Mouse (Mus musculus): ENCODE results near the gene Spata22. TPM values are rescaled to one million over a fixed set of nuclear protein-coding genes. Genes with fewer than 3 reads are reported as not detected.
"Not testable (repeated sequence)": the region's sequence is repeated elsewhere in the genome, so short reads cannot be mapped to it uniquely, and the experiment has no call there.

The Spata22 gene
- total and polyA plus RNA-seq, 3 experiments = not detected

- H3K27ac ChIP-seq (ENCODE audit: insufficient read depth, low read depth) = no peak overlapping the region
- H3K4me2 ChIP-seq (ENCODE audit: insufficient read depth, low read depth, poor library complexity, severe bottlenecking) = no peak overlapping the region
- no peaks in the 10 kb centered on the region for H3K79me2 ChIP-seq (replicated peaks; ENCODE audit: control insufficient read depth, extremely low read depth, insufficient read depth, poor library complexity, severe bottlenecking)
- no peak overlapping the region for H3K4me3 ChIP-seq (replicated peaks in 1 of 3; ENCODE audit: low read depth in 2 of 3, low read length in 2 of 3, poor library complexity in 1 of 3)
- no peak overlapping the region for H3K9ac ChIP-seq (ENCODE audit: insufficient read depth, low read depth)
- no peaks in the 10 kb centered on the region for H3K9me3 ChIP-seq (replicated peaks; ENCODE audit: low read length)
- dilution Hi-C loops (cut with MboI; ENCODE audit: extremely low pct_ligation_motif_present, extremely low pct_unique_long_range_greater_than_20kb, low sequenced_read_pairs) = no loop called here
- no peak for TF ChIP-seq ZMIZ1 (IDR thresholded peaks at IDR 0.05; ENCODE audit: low read depth, low read length)
- H3K27me3 ChIP-seq (replicated peaks) = peaks cover 43% of the 10 kb centered on the region
- H3K36me3 ChIP-seq (replicated peaks in 1 of 2; ENCODE audit: control insufficient read depth in 1 of 2, insufficient read depth in 1 of 2, low read length in 1 of 2) = no peaks in the 10 kb centered on the region
- H3K4me1 ChIP-seq (ENCODE audit: control insufficient read depth in 1 of 2, insufficient read depth in 2 of 2) = no peaks in the 10 kb centered on the region
- in situ Hi-C loops (cut with MboI; ENCODE audit: low pct_ligation_motif_present, low pct_unique_long_range_greater_than_20kb, low sequenced_read_pairs) = no loop called here
- no peak for DNase-seq (ENCODE audit: extremely low read depth)
These were observed 26.4 kb upstream of the Spata22 start for GRCm38 (mm10) chr11:73303123-73303522.

- H3K27ac ChIP-seq (ENCODE audit: insufficient read depth, low read depth) = no peak overlapping the region
- no peaks in the 10 kb centered on the region for H3K79me2 ChIP-seq (replicated peaks; ENCODE audit: control insufficient read depth, extremely low read depth, insufficient read depth, poor library complexity, severe bottlenecking)
- H3K27me3 ChIP-seq (replicated peaks) = peaks cover 67% of the 10 kb centered on the region
- no peak for DNase-seq (ENCODE audit: extremely low read depth)
- no peak overlapping the region for H3K4me3 ChIP-seq (replicated peaks in 1 of 3; ENCODE audit: low read depth in 2 of 3, low read length in 2 of 3, poor library complexity in 1 of 3)
- H3K9ac ChIP-seq (ENCODE audit: insufficient read depth, low read depth) = no peak overlapping the region
- H3K9me3 ChIP-seq (replicated peaks; ENCODE audit: low read length) = no peaks in the 10 kb centered on the region
- H3K4me1 ChIP-seq (ENCODE audit: control insufficient read depth in 1 of 2, insufficient read depth in 2 of 2) = no peaks in the 10 kb centered on the region
- no peak for TF ChIP-seq ZKSCAN1 (IDR thresholded peaks at IDR 0.05; ENCODE audit: borderline replicate concordance, low read depth, low read length)
- dilution Hi-C loops (cut with MboI; ENCODE audit: extremely low pct_ligation_motif_present, extremely low pct_unique_long_range_greater_than_20kb, low sequenced_read_pairs) = no loop called here
- H3K4me2 ChIP-seq (ENCODE audit: insufficient read depth, low read depth, poor library complexity, severe bottlenecking) = no peak overlapping the region
- no peaks in the 10 kb centered on the region for H3K36me3 ChIP-seq (replicated peaks in 1 of 2; ENCODE audit: control insufficient read depth in 1 of 2, insufficient read depth in 1 of 2, low read length in 1 of 2)
- in situ Hi-C loops (cut with MboI; ENCODE audit: low pct_ligation_motif_present, low pct_unique_long_range_greater_than_20kb, low sequenced_read_pairs) = no loop called here
These were observed 13.6 kb upstream of the Spata22 start for GRCm38 (mm10) chr11:73315961-73316360.

DNA sequence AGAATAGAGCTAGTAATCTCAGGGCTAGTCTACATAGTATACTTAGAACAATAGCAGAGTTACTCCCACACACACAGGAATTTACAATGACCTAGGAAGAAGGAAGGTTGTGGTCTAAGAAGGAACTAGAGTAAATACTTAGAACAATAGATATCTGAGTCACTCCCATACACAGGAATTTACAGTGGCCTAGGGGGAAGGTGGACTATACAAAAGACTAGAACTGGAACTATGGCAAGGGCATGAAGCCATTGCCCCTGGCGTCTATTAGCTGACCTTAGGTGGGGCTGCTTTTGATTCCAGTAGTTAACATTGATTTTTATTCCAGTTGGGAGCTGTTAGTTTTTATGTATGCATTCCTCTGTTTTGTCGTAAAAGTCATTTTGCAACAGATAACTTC is 11.0 kb upstream of the Spata22 start:
- in situ Hi-C loops (cut with MboI; ENCODE audit: low pct_ligation_motif_present, low pct_unique_long_range_greater_than_20kb, low sequenced_read_pairs); H3K79me2 ChIP-seq (replicated peaks; ENCODE audit: control insufficient read depth, extremely low read depth, insufficient read depth, poor library complexity, severe bottlenecking); DNase-seq (ENCODE audit: extremely low read depth); H3K4me1 ChIP-seq (ENCODE audit: control insufficient read depth in 1 of 2, insufficient read depth in 2 of 2); H3K4me2 ChIP-seq (ENCODE audit: insufficient read depth, low read depth, poor library complexity, severe bottlenecking); H3K9me3 ChIP-seq (replicated peaks; ENCODE audit: low read length); H3K4me3 ChIP-seq (replicated peaks in 1 of 3; ENCODE audit: low read depth in 2 of 3, low read length in 2 of 3, poor library complexity in 1 of 3); H3K36me3 ChIP-seq (replicated peaks in 1 of 2; ENCODE audit: control insufficient read depth in 1 of 2, insufficient read depth in 1 of 2, low read length in 1 of 2); dilution Hi-C loops (cut with MboI; ENCODE audit: extremely low pct_ligation_motif_present, extremely low pct_unique_long_range_greater_than_20kb, low sequenced_read_pairs); H3K9ac ChIP-seq (ENCODE audit: insufficient read depth, low read depth); H3K27ac ChIP-seq (ENCODE audit: insufficient read depth, low read depth): not testable (repeated sequence)
- H3K27me3 ChIP-seq (replicated peaks) = peaks cover 61% of the 10 kb centered on the region

DNA sequence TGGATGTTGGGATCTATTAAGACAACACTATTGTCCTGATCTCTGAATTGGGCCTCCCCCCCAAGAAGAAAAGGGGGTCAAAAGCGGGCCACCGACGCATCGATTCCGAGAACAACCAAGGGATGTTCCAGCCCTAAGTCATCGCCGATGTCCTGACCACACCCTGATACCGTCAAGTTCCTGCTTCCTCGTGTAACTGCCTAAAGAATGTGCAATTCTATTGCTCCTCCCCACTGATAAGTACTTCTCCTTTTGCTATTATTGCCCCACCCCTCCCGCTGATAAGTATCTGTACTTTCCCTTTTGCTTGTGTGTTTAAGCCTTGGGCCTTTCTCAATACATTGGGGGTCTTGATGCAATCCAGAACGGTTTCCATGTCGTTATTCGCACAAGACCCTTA is 8.5 kb upstream of the Spata22 start:
- H3K9me3 ChIP-seq (replicated peaks; ENCODE audit: low read length); H3K79me2 ChIP-seq (replicated peaks; ENCODE audit: control insufficient read depth, extremely low read depth, insufficient read depth, poor library complexity, severe bottlenecking); H3K4me1 ChIP-seq (ENCODE audit: control insufficient read depth in 1 of 2, insufficient read depth in 2 of 2); H3K4me3 ChIP-seq (replicated peaks in 1 of 3; ENCODE audit: low read depth in 2 of 3, low read length in 2 of 3, poor library complexity in 1 of 3); dilution Hi-C loops (cut with MboI; ENCODE audit: extremely low pct_ligation_motif_present, extremely low pct_unique_long_range_greater_than_20kb, low sequenced_read_pairs); H3K27ac ChIP-seq (ENCODE audit: insufficient read depth, low read depth); DNase-seq (ENCODE audit: extremely low read depth); H3K4me2 ChIP-seq (ENCODE audit: insufficient read depth, low read depth, poor library complexity, severe bottlenecking); H3K36me3 ChIP-seq (replicated peaks in 1 of 2; ENCODE audit: control insufficient read depth in 1 of 2, insufficient read depth in 1 of 2, low read length in 1 of 2); in situ Hi-C loops (cut with MboI; ENCODE audit: low pct_ligation_motif_present, low pct_unique_long_range_greater_than_20kb, low sequenced_read_pairs); H3K9ac ChIP-seq (ENCODE audit: insufficient read depth, low read depth): not testable (repeated sequence)
- H3K27me3 ChIP-seq (replicated peaks) = peaks cover 59% of the 10 kb centered on the region

Measured in CH12.LX (cell line).